Mouse (Mus musculus) midbrain, embryonic 10.5 days (tissue): Measurements from ENCODE around the gene Ston2. TPM values are rescaled to one million over a fixed set of nuclear protein-coding genes. Genes with fewer than 3 reads are reported as not detected.
A peak's percentile ranks its signal among the peaks of the same experiment; 100 is the strongest.
"Not testable (repeated sequence)": the region's sequence is repeated elsewhere in the genome, so short reads cannot be mapped to it uniquely, and the experiment has no call there.

Experiments
- DNase-seq: peaks from one replicate; pipeline ENCODE4 v3.0.0-alpha.2; 2017; ENCODE audit warnings: low spot score
- H3K27ac ChIP-seq: fragments of 300-500 bp; sonication (generic); replicated peaks from 2 replicates; pipeline ENCODE4 v1.5.1; 2016; ENCODE audit warnings: mild to moderate bottlenecking
- H3K27me3 ChIP-seq: fragments of 300-500 bp; sonication (generic); 2 replicates; pipeline ENCODE4 v1.6.1; 2016; ENCODE audit warnings: low read depth, mild to moderate bottlenecking; ENCODE audit not compliant: poor library complexity, severe bottlenecking
- H3K36me3 ChIP-seq: fragments of 300-500 bp; sonication (generic); 2 replicates; pipeline ENCODE4 v1.6.1; 2016; ENCODE audit warnings: mild to moderate bottlenecking, moderate library complexity
- H3K4me1 ChIP-seq: fragments of 300-500 bp; sonication (generic); 2 replicates; pipeline ENCODE4 v1.6.1; 2016
- H3K4me3 ChIP-seq: fragments of 300-500 bp; sonication (generic); 2 replicates; pipeline ENCODE4 v1.5.1; 2016; ENCODE audit warnings: mild to moderate bottlenecking, moderate library complexity
- H3K9me3 ChIP-seq: fragments of 300-500 bp; sonication (generic); replicated peaks from 2 replicates; pipeline ENCODE4 v1.6.1; 2016; ENCODE audit warnings: mild to moderate bottlenecking
- WGBS: fragments of 180-500 bp; shearing (Covaris S2); methylation state at CpG from one replicate; pipeline ENCODE4 v1.1.7; 2016; 5-methylcytosine and 5-hydroxymethylcytosine counted together
- polyA plus RNA-seq: library from polyadenylated mRNA; unstranded; fragments of >200 nt; fragmentation: Nextera tagmentation; extraction: Ambion mirVana; gene quantifications from 2 replicates; pipeline ENCODE4 v1.2.1, GENCODE M21; 2016

Ston2 gene
- polyA plus RNA-seq, 1 experiment from 2014 or later: 9.9 TPM

DNA sequence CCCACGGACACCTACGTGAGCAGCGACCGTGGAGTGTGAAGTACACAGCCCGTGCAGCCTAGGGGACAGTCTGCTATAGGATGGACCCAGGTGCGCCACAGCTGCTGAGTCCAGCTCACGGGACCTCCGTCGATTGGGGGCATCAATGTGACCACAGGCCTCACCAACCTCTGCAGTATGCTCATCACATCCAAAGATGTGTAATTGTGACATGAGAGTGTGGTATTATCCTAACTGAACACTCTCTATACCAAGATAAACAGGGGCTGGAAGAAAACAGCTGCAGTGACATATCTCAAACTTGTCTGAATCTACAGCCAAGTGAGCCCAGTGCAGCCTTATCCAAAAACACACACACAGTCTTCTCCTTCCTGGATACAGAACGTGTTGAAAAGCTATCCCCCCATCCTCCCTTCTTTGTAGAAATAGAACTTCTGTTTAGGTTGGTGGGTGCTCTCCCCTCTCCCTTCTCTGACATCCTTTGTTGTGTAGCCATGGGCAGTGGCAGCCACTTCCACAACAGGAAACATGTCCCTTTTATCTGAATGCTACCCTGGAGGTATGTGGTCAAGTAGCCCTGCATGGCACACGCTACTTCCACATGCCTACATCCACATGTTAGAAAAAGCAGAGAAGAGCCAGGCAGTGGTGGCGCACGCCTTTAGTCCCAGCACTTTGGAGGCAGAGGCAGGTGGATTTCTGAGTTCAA lies 30.2 kb downstream of the Ston2 start:
- Histone ChIP-seq H3K27ac (no peak overlapping the region), H3K4me1 (peaks cover 8% of the 10 kb centered on the region), H3K27me3 (no peaks in the 10 kb centered on the region), H3K36me3 (no peaks in the 10 kb centered on the region), H3K9me3 (no peaks in the 10 kb centered on the region), H3K4me3 (no peak overlapping the region)
- no peak for DNase-seq
- WGBS: 88% methylated on average over 13 of the region's 13 CpGs

DNA sequence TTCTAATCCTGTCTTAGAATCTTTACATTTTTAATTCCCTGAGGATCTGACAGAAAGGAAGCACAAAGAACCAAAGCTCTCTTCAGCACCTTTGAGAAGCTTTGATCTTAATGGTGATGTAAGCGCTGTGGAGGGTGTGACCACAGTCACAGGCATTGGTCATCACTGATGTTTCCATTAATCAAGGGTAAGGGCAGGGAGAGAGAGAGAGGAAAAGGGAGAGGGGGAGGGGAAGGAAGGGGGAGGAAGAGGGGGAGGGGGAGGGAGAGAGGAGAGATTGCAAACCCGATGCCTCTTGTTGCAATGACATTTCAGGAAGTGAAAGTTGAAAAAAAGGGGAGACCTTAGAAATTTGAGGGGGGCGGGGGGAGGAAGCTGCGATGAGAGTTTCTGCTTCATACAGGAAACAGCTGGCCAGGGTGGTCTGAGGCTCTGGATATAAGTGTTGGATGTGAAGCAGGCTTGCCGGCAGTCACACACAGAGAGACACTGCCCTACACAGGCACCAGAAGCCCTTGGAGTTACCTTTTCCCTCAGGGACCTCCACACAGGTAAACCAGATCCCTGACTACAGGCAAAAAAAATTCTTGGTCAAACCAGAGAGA lies 31.5 kb downstream of the Ston2 start:
- Histone ChIP-seq H3K27ac (no peak overlapping the region), H3K4me3 (no peak overlapping the region), H3K36me3 (no peaks in the 10 kb centered on the region), H3K27me3 (no peaks in the 10 kb centered on the region), H3K9me3 (no peaks in the 10 kb centered on the region), H3K4me1 (peaks cover 5% of the 10 kb centered on the region)
- DNase-seq: no peak
- WGBS: 75% methylated on average over 5 of the region's 5 CpGs

DNA sequence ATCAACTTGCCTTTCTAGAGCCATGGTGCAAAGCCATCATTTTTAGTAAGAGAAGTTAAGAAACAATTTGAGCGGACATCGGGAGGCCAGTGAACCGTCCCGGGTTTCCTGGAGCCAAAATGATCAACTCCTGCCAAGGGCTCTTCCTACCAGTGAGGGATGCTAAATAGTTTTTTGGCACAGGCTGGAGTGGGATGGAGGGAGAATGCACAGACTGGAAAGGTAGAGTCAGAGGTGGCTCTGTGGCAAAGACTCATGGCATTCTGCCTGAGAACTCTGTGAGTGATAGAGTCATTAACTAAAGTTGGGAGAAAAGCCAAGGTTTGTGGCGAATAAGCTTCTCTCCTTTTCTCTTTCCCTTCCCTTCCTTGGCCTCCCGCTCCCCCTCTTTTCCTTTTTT lies 33.6 kb downstream of the Ston2 start:
- DNase-seq: no peak
- no peaks in the 10 kb centered on the region for H3K9me3 ChIP-seq
- no peaks in the 10 kb centered on the region for H3K27me3 ChIP-seq
- H3K4me1 ChIP-seq: peaks cover 5% of the 10 kb centered on the region
- 88% methylated on average over 6 of the region's 6 CpGs for WGBS
- no peak overlapping the region for H3K27ac ChIP-seq
- H3K4me3 ChIP-seq: no peak overlapping the region
- H3K36me3 ChIP-seq: no peaks in the 10 kb centered on the region

DNA sequence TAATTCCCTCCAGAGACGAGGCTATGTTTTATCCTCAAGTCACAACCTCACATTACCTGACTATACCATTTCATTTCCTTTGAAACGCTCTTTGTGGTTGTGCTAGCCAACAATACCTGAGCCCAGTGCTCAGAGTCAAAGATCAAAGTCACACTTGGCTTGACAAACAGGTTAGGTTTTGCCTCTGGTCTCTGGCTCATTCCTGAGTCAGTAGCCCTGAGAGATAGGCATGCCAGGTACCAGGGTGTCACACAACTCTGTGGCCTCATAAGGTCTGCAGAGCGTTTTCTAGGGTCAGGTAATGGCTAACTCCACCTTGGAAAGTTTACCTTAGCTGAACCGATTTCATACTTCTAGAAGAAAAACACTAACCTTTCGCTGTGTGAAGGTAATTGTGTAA lies 35.5 kb downstream of the Ston2 start:
- DNase-seq: no peak
- Histone ChIP-seq H3K4me1 (peaks cover 5% of the 10 kb centered on the region), H3K27ac (no peak overlapping the region)

DNA sequence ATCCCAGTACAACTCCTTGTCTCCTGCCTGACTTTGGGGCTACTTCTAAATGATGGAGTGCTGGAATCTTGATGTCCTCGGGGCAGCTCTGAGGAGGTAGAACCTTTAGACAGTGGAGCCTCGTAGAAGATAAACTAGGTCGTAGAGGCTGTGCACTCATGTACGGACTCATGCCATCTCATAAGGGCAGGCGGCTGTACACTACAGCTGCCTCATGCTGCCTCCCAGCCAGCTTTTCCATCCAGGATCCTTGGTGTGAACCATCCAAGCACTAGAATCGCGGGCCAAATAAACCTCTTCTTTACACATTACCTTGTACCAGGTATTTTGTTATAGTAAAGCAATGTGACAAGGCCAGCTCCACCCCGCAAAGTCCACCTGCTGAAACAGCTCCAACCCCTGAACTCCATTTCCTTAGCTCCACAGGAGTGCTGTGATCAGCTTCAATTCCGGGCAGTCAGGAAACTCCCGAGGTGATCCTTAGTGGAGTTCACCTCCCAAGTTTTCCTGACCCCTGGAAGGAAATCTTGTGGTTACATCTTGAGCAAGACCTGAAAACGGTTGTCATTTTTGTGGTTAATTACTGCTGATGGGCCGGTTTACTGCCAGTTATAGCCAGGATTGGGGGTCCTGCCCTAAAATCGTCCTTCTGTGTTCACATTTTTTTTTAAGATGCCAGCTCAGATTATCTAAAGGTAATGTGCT lies 36.1 kb downstream of the Ston2 start:
- no peaks in the 10 kb centered on the region for H3K9me3 ChIP-seq
- H3K4me1 ChIP-seq: peaks cover 5% of the 10 kb centered on the region
- H3K36me3 ChIP-seq: no peaks in the 10 kb centered on the region
- DNase-seq: no peak
- no peak overlapping the region for H3K27ac ChIP-seq
- no peak overlapping the region for H3K4me3 ChIP-seq
- 88% methylated on average over 13 of the region's 13 CpGs for whole genome bisulfite sequencing
- no peaks in the 10 kb centered on the region for H3K27me3 ChIP-seq

More for the DNA sequence above, 35.5 kb downstream of the Ston2 start:
- no peaks in the 10 kb centered on the region for H3K36me3 ChIP-seq
- no peak overlapping the region for H3K4me3 ChIP-seq
- no peaks in the 10 kb centered on the region for H3K9me3 ChIP-seq
- H3K27me3 ChIP-seq: no peaks in the 10 kb centered on the region
- WGBS: 91% methylated on average over 5 of the region's 5 CpGs

GRCm38 (mm10) chr12:91749543-91750184 lies 38.5 kb downstream of the Ston2 start:
- no peak for DNase-seq
- WGBS: 87% methylated on average over 11 of the region's 11 CpGs
- Histone ChIP-seq H3K27ac (no peak overlapping the region), H3K36me3 (no peaks in the 10 kb centered on the region), H3K27me3 (no peaks in the 10 kb centered on the region), H3K9me3 (no peaks in the 10 kb centered on the region), H3K4me1 (peaks cover 5% of the 10 kb centered on the region; the same call in 1 of the 2 replicates), H3K4me3 (no peak overlapping the region)

DNA sequence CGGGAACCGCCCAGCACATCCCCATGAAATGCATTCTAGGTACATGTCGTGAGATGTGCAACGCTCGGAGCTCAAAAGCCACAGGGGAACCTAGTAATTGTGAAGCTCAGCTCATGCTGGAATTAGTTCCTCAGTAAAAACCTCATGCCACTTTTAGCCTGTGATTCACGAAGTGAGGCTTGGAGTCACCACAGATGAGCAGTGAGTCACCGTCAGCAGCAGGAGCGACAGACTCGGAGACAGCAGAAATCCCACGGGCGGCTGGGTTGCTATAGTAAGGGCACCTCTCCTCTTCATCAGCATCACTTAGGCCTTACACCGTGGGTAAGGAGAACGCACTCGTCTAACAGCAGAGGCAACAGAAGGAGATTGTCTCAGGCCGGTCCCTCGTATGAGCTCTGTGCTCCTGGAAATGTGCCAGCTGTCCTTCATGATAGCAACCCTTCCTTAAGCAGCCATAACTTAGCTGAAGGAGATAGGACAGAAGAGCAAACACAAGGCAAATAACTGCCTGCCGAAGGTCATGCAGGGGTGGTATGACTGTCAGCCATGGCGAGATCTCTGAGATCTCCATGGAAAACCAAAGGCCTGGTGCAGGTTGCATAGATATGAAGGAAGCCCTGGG lies 39.8 kb downstream of the Ston2 start:
- H3K27ac ChIP-seq: no peak overlapping the region; the same call in 1 of the 2 replicates
- peaks cover 4% of the 10 kb centered on the region for H3K36me3 ChIP-seq
- 87% methylated on average over 18 of the region's 18 CpGs for WGBS
- H3K4me1 ChIP-seq: peaks cover 5% of the 10 kb centered on the region; the same call in 1 of the 2 replicates
- DNase-seq: no peak
- H3K27me3 ChIP-seq: no peaks in the 10 kb centered on the region
- no peak overlapping the region for H3K4me3 ChIP-seq
- H3K9me3 ChIP-seq: no peaks in the 10 kb centered on the region

- H3K4me1 ChIP-seq, H3K9me3 ChIP-seq, H3K27me3 ChIP-seq, DNase-seq, H3K27ac ChIP-seq, H3K4me3 ChIP-seq: not testable (repeated sequence)
- H3K36me3 ChIP-seq: peaks cover 19% of the 10 kb centered on the region
- WGBS: 92% methylated on average over 5 of the region's 5 CpGs
Observed at GRCm38 (mm10) chr12:91746839-91747238, 41.3 kb downstream of the Ston2 start.

DNA sequence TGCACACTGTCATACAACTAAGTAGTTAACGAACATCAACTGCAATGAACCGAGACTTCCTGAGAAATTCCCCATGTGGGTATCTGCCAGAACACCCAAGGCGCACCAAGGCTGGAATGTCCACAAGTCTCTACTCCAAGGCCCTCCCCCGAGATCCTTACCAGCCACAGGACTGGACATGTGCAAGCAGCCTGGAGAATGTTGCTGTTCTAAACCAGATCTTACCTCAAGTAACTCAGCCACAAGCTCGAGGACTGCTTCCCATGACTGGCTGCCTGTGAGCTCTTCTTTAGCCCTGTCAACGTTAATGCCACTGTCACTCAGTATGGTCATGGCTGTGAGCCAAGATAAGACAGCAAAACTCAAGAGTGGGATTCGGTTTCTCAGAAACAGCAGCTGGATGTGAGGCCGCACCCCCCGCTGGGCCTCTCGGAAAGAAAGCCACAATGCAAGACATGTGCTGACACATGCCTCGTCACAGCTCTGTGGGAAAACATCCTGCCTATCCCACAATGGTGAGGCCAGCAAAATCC lies 42.4 kb downstream of the Ston2 start:
- H3K9me3 ChIP-seq: no peaks in the 10 kb centered on the region
- H3K27ac ChIP-seq: 0 out of 2 replicates have a peak overlapping the region, but pooled peaks have one; percentile 6
- peaks cover 5% of the 10 kb centered on the region; the same call in 1 of the 2 replicates for H3K4me1 ChIP-seq
- no peaks in the 10 kb centered on the region for H3K27me3 ChIP-seq
- WGBS: 81% methylated on average over 11 of the region's 11 CpGs
- DNase-seq: no peak
- H3K36me3 ChIP-seq: peaks cover 20% of the 10 kb centered on the region
- H3K4me3 ChIP-seq: no peak overlapping the region

DNA sequence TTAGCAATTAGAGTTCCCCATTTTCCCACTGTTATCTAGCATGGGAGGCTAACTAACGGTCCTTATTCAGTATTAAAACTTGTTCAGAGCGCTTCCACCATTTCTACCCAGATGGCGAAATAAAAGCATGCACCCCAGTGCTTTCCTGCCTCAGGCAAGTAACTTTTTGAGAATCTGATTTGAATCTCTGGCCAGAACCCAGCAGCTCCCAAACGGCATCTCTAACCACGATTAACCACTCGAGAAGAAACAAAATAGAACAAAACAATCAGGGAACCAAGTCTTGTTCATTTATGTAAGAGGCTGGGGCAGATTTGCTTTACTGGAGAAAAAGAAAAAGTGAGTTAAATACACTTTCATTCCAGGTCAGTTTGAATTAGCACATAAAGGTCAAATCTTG lies 44.1 kb downstream of the Ston2 start:
- WGBS: 84% methylated on average over 6 of the region's 6 CpGs
- Histone ChIP-seq H3K4me1 (peaks cover 5% of the 10 kb centered on the region; the same call in 1 of the 2 replicates), H3K4me3 (no peak overlapping the region), H3K9me3 (no peaks in the 10 kb centered on the region), H3K27me3 (no peaks in the 10 kb centered on the region), H3K27ac (no peak overlapping the region), H3K36me3 (peaks cover 34% of the 10 kb centered on the region)
- DNase-seq: no peak

DNA sequence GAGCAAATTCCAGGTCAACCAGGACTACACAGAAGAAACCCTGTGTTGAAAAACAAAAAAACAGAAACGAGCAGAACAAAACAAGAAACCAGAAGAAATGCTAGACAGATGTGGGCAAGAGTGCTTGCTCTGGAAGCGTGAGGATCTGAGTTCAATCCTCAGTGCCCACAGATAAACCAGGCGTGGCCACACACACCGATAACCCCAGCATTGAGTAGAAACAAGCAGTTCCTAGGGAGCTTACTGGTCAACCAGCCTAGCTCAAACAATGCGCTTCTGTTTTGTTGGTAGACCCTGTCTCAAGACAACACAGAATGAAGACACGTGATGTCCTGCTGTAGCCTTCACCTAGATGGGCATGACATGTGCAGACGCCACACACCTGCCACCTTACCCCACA lies 45.3 kb downstream of the Ston2 start:
- 95% methylated on average over 7 of the region's 7 CpGs for WGBS
- DNase-seq: no peak
- Histone ChIP-seq H3K4me1 (peaks cover 5% of the 10 kb centered on the region; the same call in 1 of the 2 replicates), H3K27ac (no peak overlapping the region), H3K4me3 (no peak overlapping the region), H3K27me3 (no peaks in the 10 kb centered on the region), H3K36me3 (peaks cover 41% of the 10 kb centered on the region), H3K9me3 (no peaks in the 10 kb centered on the region)

DNA sequence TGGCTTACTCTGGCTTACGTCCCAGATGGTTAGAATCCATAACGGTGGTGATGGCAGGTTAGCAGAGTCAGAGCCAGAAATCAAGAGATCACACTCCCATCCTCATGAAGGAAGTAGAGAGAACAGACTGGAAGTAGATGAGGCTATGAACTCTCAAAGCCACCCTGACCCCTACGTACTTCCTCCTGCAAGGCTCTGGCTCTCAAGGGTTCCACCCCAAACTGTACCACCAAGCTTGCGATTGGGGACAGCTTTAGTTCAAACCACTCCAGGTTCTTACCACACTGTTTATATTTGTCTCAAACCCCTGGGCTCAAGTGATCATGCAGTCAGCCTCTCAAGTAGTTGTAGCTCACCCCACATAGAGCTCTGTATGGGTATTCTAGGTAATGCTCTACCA lies 49.8 kb downstream of the Ston2 start:
- H3K36me3 ChIP-seq: peaks cover 69% of the 10 kb centered on the region
- no peaks in the 10 kb centered on the region for H3K9me3 ChIP-seq
- no peak for DNase-seq
- WGBS: 93% methylated on average over 4 of the region's 4 CpGs
- H3K4me3 ChIP-seq: no peak overlapping the region
- no peak overlapping the region for H3K27ac ChIP-seq
- H3K27me3 ChIP-seq: no peaks in the 10 kb centered on the region
- no peaks in the 10 kb centered on the region for H3K4me1 ChIP-seq
